Mouse (Mus musculus) left cerebral cortex, adult 8-10 months (tissue): ENCODE measurements at regions not wholly inside any gene's neighbourhood (a gene's known extent, or its start where the extent isn't known, plus 50 kb on each side); places are given as distances from the start of the nearest gene placed in this dataset.
"Not testable (repeated sequence)": the region's sequence is repeated elsewhere in the genome, so short reads cannot be mapped to it uniquely, and the experiment has no call there.

ENCODE experiments used
- DNase-seq, 2 experiments: peaks; one replicate each; pipeline ENCODE4 v3.0.0; 2022; ENCODE audit warnings: low spot score in 2 of 2

GRCm38 (mm10) chr5:79131443-79132308 lies 1723.8 kb upstream of the Igfbp7 start:
- no peak for DNase-seq

DNA sequence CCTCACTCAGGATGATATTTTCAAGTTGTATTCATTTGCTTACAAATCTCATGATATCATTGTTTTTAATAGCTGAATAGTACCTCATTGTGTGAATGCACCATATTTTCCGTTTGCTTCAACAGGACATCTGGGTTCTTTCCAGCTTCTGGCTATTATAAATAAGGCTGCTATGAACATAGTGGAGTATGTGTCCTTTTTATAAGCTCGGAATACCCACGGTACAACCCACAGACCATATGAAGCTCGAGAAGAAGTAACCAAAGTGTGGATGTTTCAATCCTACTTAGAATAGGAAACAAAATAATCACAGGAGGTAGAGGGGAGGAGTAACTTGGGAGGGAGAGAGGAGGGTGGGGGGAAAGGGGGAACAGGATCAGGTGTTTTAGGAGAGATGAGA lies 1675.3 kb upstream of the Igfbp7 start:
- DNase-seq: peak in 1 of 2 experiments; percentile 13

- DNase-seq: not testable (repeated sequence)
Observed at GRCm38 (mm10) chr5:79059805-79060204, 1652.0 kb upstream of the Igfbp7 start.
